Mouse (Mus musculus) embryo, embryonic 11.5 days (tissue): ENCODE data around the gene Uckl1.
A peak's percentile ranks its signal among the peaks of the same experiment; 100 is the strongest.

Source experiments
- DNase-seq: peaks from one replicate; pipeline ENCODE4 v3.0.0-alpha.2; 2012; ENCODE audit warnings: low read depth, low spot score

Gene Uckl1

GRCm38 (mm10) chr2:181520118-181520935 is 64.4 kb downstream of the Uckl1 start, which contains the start of gene Dnajc5:
Gene Dnajc5 (plus strand): TSS chr2:181520485.
- peak; percentile 92 for DNase-seq

- DNase-seq, result no peak
Observed at GRCm38 (mm10) chr2:181519201-181519600, 65.5 kb downstream of the Uckl1 start.
